In the genomic region with DNA sequence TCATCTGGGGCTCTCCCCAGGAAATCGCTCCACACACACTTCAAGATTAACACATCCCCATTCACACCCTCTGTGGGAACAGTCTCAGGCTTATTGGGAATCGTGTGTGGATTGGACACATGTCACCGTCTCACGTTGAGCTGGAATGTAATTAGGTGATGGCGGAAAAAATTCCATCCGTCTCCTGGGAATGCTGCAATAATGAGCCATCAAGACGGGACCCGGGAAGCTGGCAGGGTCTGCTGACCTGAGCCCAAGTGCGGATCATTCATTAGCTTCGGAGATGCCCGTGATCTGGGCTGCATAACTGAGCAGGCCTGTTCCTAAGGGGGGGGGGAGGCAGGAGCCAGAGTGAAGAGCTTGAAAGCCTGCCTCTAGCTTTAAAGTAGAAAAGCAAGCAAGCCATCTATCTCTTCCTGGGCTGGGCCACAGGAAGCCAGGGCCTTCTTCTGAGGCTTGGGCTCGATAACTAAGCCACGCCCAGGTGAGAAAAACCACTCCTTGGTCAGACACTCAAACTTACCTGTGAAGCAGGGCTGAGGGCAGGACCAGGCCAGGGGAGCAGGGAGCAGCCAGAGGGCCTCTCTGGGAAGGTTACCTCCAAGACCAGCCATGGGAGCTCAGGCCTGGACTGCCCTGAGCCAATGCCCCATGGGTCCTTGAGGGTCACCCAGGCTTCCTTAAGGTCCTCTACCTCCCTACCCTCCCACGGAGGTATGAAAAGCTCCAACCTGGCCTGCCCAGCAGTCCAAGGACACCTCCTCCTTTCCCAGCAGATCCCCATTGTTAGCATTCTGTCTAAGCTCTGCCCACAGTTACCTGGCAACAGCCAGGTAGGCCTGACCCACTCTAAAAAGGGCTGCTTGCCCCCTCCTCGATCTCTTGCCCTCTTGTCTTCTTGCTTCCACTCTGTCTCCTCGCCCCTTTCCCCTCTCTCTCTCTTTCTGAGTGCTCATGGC, we compare ENCODE assay signal across 8 mouse cellular contexts. TPM values are rescaled to one million over a fixed set of nuclear protein-coding genes. Genes with fewer than 3 reads are reported as not detected.
DNase-seq lines count a peak whose midpoint lies in the region; ATAC-seq and TF ChIP-seq lines count a peak whose summit lies in the region.

No protein-coding gene starts in this region.

- TF ChIP-seq EP300 in stomach, postnatal 0 days (optimal IDR thresholded peaks at IDR 0.05): no peak

- DNase-seq in embryo, embryonic 10 days (ENCODE audit: low spot score): peak; percentile 25
- no peak for DNase-seq in embryo, embryonic 9.5 days (ENCODE audit: extremely low spot score)
- no peak for DNase-seq in thymus, adult 2 months
- DNase-seq in thymus, adult 18-20 months: no peak
- peak; percentile 50 for DNase-seq in stomach, postnatal 0 days (ENCODE audit: low spot score)
- DNase-seq in kidney, postnatal 4 days: no peak
- no peak for DNase-seq in gastrocnemius, postnatal 25 days

- no peak overlapping the region for H3K27ac ChIP-seq in thymus, adult 2 months (ENCODE audit: control insufficient read depth, insufficient read depth, low read length)
- H3K27ac ChIP-seq in lung, embryonic 16.5 days (ENCODE audit: low read length): peak overlapping the region; percentile 95
- H3K27ac ChIP-seq in stomach, postnatal 0 days (replicated peaks): 0 out of 2 replicates have a peak overlapping the region, but pooled peaks have one; percentile 18

- no peak overlapping the region for H3K4me3 ChIP-seq in thymus, adult 2 months (ENCODE audit: control insufficient read depth, insufficient read depth, low read length)
- no peak overlapping the region for H3K4me3 ChIP-seq in lung, embryonic 16.5 days (ENCODE audit: low read length)
- H3K4me3 ChIP-seq in stomach, postnatal 0 days (ENCODE audit: low read depth, low read length): no peak overlapping the region

- H3K9ac ChIP-seq in lung, embryonic 16.5 days (ENCODE audit: low read length): peak overlapping the region; percentile 50
- H3K9ac ChIP-seq in stomach, postnatal 0 days (ENCODE audit: low read length): no peak overlapping the region

- H3K36me3 ChIP-seq in thymus, adult 2 months (ENCODE audit: control insufficient read depth, insufficient read depth, low read length): no peaks in the 10 kb centered on the region
- no peaks in the 10 kb centered on the region for H3K36me3 ChIP-seq in lung, embryonic 16.5 days (ENCODE audit: control insufficient read depth, insufficient read depth, low read length)
- no peaks in the 10 kb centered on the region for H3K36me3 ChIP-seq in stomach, postnatal 0 days (ENCODE audit: control insufficient read depth, insufficient read depth, low read length)

- 0 out of 2 replicates have a peak, but pooled peaks have one; percentile 7 for TF ChIP-seq CTCF in thymus, adult 2 months (IDR thresholded peaks at IDR 0.05; ENCODE audit: borderline replicate concordance, control insufficient read depth, extremely low read depth, insufficient read depth, low read length, poor library complexity)
- TF ChIP-seq CTCF in stomach, postnatal 0 days (IDR thresholded peaks at IDR 0.05; ENCODE audit: low read depth): no peak

- no peak for TF ChIP-seq POLR2A in thymus, adult 2 months (IDR thresholded peaks at IDR 0.05; ENCODE audit: control insufficient read depth, extremely low read depth, insufficient read depth, low read length, poor library complexity)

- WGBS in thymus, adult 2 months: 81% methylated on average over 16 of the region's 16 CpGs
- WGBS in lung, embryonic 16.5 days: 28% methylated on average over 16 of the region's 16 CpGs
- WGBS in stomach, postnatal 0 days: 48% methylated on average over 16 of the region's 16 CpGs

- H3K27me3 ChIP-seq in thymus, adult 2 months (ENCODE audit: control insufficient read depth, insufficient read depth, low read length): no peaks in the 10 kb centered on the region
- H3K27me3 ChIP-seq in lung, embryonic 16.5 days (ENCODE audit: control insufficient read depth, insufficient read depth, low read depth, low read length): no peaks in the 10 kb centered on the region
- H3K27me3 ChIP-seq in stomach, postnatal 0 days (ENCODE audit: control insufficient read depth, insufficient read depth, low read length): no peaks in the 10 kb centered on the region

- peak; percentile 71 for ATAC-seq in lung, embryonic 16.5 days (ENCODE audit: low read depth)
- ATAC-seq in stomach, postnatal 0 days (ENCODE audit: low FRiP score, low TSS enrichment): peak; percentile 44; the same call in 1 of the 2 replicates

- H3K4me2 ChIP-seq in lung, embryonic 16.5 days (ENCODE audit: low read depth, low read length): peak overlapping the region; percentile 22; the same call in 1 of the 2 replicates
- no peak overlapping the region for H3K4me2 ChIP-seq in stomach, postnatal 0 days (replicated peaks; ENCODE audit: low read depth)

- peaks cover 28% of the 10 kb centered on the region for H3K4me1 ChIP-seq in thymus, adult 2 months (replicated peaks; ENCODE audit: control insufficient read depth, insufficient read depth, low read length)
- H3K4me1 ChIP-seq in lung, embryonic 16.5 days (replicated peaks; ENCODE audit: control insufficient read depth, insufficient read depth, low read length): peaks cover 29% of the 10 kb centered on the region
- no peaks in the 10 kb centered on the region for H3K4me1 ChIP-seq in stomach, postnatal 0 days (replicated peaks; ENCODE audit: control insufficient read depth, insufficient read depth)

- no peaks in the 10 kb centered on the region for H3K9me3 ChIP-seq in lung, embryonic 16.5 days (ENCODE audit: control insufficient read depth, low read length)
- no peaks in the 10 kb centered on the region for H3K9me3 ChIP-seq in stomach, postnatal 0 days (ENCODE audit: control insufficient read depth, low read length)

RNA-seq across cellular contexts. Expression of a gene that starts 52.1 kb away (rescaled TPM):
- polyA plus RNA-seq in thymus, adult 2 months (2012; rRNA removed): 15.3 and 15.5 TPM in 2 replicates
- polyA plus RNA-seq in lung, embryonic 16.5 days (2015; fragmentation: Nextera tagmentation; extraction: Ambion mirVana): 2.0 and 2.9 TPM in 2 replicates
- 2.1 and 2.9 TPM in 2 replicates for polyA plus RNA-seq in stomach, postnatal 0 days (2015; fragmentation: Nextera tagmentation; extraction: Ambion mirVana)
- 1 to 10 TPM in 1 of 2 experiments, under 1 TPM in 1; 1.00 to 1.7 TPM for total RNA-seq in gastrocnemius, postnatal 25 days (2021)

RNA-seq across cellular contexts. Expression of a gene that starts 54.6 kb away (rescaled TPM):
- polyA plus RNA-seq in thymus, adult 2 months (2012; rRNA removed): 28.3 and 33.8 TPM in 2 replicates
- polyA plus RNA-seq in lung, embryonic 16.5 days (2015; fragmentation: Nextera tagmentation; extraction: Ambion mirVana): 17.1 and 17.9 TPM in 2 replicates
- 15.2 and 15.8 TPM in 2 replicates for polyA plus RNA-seq in stomach, postnatal 0 days (2015; fragmentation: Nextera tagmentation; extraction: Ambion mirVana)
- 1 to 10 TPM; 5.6 to 5.8 TPM for total RNA-seq in gastrocnemius, postnatal 25 days (2021)

Comparison
In these comparisons a context has a peak if more than half of its experiments do, and no peak if none do; other contexts are left out.
1. DNase-seq: peak in embryo, embryonic 10 days (single experiment) and stomach, postnatal 0 days (single experiment); none in embryo, embryonic 9.5 days (single experiment), thymus, adult 2 months (single experiment), thymus, adult 18-20 months (0 of 2), kidney, postnatal 4 days (0 of 2) and gastrocnemius, postnatal 25 days (single experiment).